Mouse (Mus musculus): ENCODE results near the gene Tex26. TPM values are rescaled to one million over a fixed set of nuclear protein-coding genes. Genes with fewer than 3 reads are reported as not detected.
A peak's percentile ranks its signal among the peaks of the same experiment; 100 is the strongest.

Gene Tex26
- polyA plus RNA-seq, 1 experiment, result not detected

DNA sequence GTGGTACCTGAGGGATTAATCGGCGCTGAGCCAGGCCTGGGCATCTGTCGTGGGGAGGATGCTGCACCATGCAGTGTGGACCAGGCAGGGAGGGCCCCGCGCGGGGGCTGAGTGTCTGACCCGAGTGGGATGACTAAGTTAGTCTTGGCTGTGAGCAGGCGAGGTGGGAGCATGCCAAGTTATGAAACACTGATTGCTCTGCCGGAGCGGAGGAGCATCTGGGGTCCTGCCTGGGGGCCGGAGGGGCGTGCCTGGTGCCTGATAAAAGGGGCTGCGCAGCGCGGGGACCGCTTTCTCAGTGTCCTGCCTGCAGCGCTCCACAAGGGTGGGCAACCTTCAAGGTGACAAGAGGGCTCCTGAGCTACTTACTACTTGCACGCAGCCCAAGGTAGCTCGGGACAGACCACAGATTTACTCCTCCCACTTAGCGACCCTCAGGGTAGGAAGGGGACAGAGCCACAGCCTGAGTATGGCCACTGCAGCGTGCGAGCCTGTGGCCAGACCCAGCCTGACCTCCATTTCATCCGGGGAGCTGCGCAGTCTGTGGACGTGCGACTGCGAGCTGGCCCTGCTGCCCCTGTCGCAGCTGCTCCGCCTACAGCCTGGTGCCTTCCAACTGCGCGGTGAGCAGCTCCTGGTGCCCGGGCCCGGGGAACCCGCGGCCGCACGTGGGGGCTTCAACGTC, 27.8 kb upstream of the Tex26 start, which contains the start of gene Medag:
Gene Medag, plus strand, starts transcription at position 241 of the 685 bp plus-strand sequence.
- TF ChIP-seq GATA1 (IDR thresholded peaks at IDR 0.05; ENCODE audit: borderline replicate concordance, low read length) (no peak), FLI1 (IDR thresholded peaks at IDR 0.05; ENCODE audit: low read length) (no peak)
- Histone ChIP-seq H3K4me3 (replicated peaks) (no peak within 1 kb of the TSS), H3K9me3 (peaks cover 12% of the 10 kb centered on the region), H3K36me3 (replicated peaks; ENCODE audit: low read length) (no peaks in the 10 kb centered on the region), H3K4me1 (peaks cover 51% of the 10 kb centered on the region), H3K27me3 (replicated peaks) (peaks cover 13% of the 10 kb centered on the region)

GRCm38 (mm10) chr5:149412194-149412575, 27.3 kb upstream of the Tex26 start:
- no peak for TF ChIP-seq GATA1 (IDR thresholded peaks at IDR 0.05; ENCODE audit: borderline replicate concordance, low read length)
- TF ChIP-seq FLI1 (IDR thresholded peaks at IDR 0.05; ENCODE audit: low read length), result no peak
- Histone ChIP-seq H3K27me3 (replicated peaks) (peaks cover 13% of the 10 kb centered on the region), H3K9me3 (peaks cover 7% of the 10 kb centered on the region), H3K4me3 (replicated peaks) (no peak overlapping the region), H3K4me1 (peaks cover 56% of the 10 kb centered on the region), H3K36me3 (replicated peaks; ENCODE audit: low read length) (no peaks in the 10 kb centered on the region)

DNA sequence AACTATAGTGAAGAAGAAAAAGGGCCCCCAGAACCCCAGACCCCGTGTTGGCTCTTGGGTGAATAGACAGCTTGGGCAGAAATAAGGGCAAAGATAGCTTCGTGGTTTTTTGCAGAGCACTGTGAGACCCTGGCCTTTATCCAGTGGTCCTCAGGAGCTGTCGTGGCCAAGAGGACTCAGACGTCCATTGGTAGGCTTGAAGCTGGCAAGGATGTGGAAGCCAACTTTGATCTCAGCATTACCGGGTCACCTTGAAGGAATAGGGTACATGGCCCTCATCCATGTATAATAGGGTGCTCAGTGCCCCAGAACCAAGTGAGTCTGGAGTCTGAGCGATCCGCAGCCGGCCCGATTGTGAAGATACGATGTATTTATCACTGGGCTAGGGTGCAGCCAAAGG, 26.8 kb upstream of the Tex26 start:
- peaks cover 2% of the 10 kb centered on the region for H3K9me3 ChIP-seq
- H3K36me3 ChIP-seq (replicated peaks; ENCODE audit: low read length), result no peaks in the 10 kb centered on the region
- peaks cover 59% of the 10 kb centered on the region for H3K4me1 ChIP-seq
- no peak overlapping the region for H3K4me3 ChIP-seq (replicated peaks)
- TF ChIP-seq GATA1 (IDR thresholded peaks at IDR 0.05; ENCODE audit: borderline replicate concordance, low read length), result no peak
- TF ChIP-seq FLI1 (IDR thresholded peaks at IDR 0.05; ENCODE audit: low read length), result no peak
- H3K27me3 ChIP-seq (replicated peaks), result peaks cover 13% of the 10 kb centered on the region

GRCm38 (mm10) chr5:149414369-149415167, 24.9 kb upstream of the Tex26 start:
- no peak for TF ChIP-seq FLI1 (IDR thresholded peaks at IDR 0.05; ENCODE audit: low read length)
- TF ChIP-seq GATA1 (IDR thresholded peaks at IDR 0.05; ENCODE audit: borderline replicate concordance, low read length), result no peak
- Histone ChIP-seq H3K4me1 (peaks cover 61% of the 10 kb centered on the region), H3K9me3 (no peaks in the 10 kb centered on the region)

GRCm38 (mm10) chr5:149417381-149417780, 22.1 kb upstream of the Tex26 start:
- Histone ChIP-seq H3K36me3 (replicated peaks; ENCODE audit: low read length) (no peaks in the 10 kb centered on the region), H3K9me3 (no peaks in the 10 kb centered on the region), H3K27me3 (replicated peaks) (peaks cover 3% of the 10 kb centered on the region), H3K4me3 (replicated peaks) (no peak overlapping the region), H3K4me1 (peaks cover 60% of the 10 kb centered on the region)
- TF ChIP-seq GATA1 (IDR thresholded peaks at IDR 0.05; ENCODE audit: borderline replicate concordance, low read length) (no peak), FLI1 (IDR thresholded peaks at IDR 0.05; ENCODE audit: low read length) (no peak)

More at GRCm38 (mm10) chr5:149414369-149415167, 24.9 kb upstream of the Tex26 start:
- H3K27me3 ChIP-seq (replicated peaks), result peaks cover 13% of the 10 kb centered on the region
- no peaks in the 10 kb centered on the region for H3K36me3 ChIP-seq (replicated peaks; ENCODE audit: low read length)
- no peak overlapping the region for H3K4me3 ChIP-seq (replicated peaks)

GRCm38 (mm10) chr5:149426525-149426924, 12.9 kb upstream of the Tex26 start:
- H3K36me3 ChIP-seq (replicated peaks; ENCODE audit: low read length), result no peaks in the 10 kb centered on the region
- TF ChIP-seq FLI1 (IDR thresholded peaks at IDR 0.05; ENCODE audit: low read length) (no peak), GATA1 (IDR thresholded peaks at IDR 0.05; ENCODE audit: borderline replicate concordance, low read length) (no peak)
- no peaks in the 10 kb centered on the region for H3K27me3 ChIP-seq (replicated peaks)
- H3K4me1 ChIP-seq, result peaks cover 37% of the 10 kb centered on the region
- H3K9me3 ChIP-seq, result no peaks in the 10 kb centered on the region
- no peak overlapping the region for H3K4me3 ChIP-seq (replicated peaks)

DNA sequence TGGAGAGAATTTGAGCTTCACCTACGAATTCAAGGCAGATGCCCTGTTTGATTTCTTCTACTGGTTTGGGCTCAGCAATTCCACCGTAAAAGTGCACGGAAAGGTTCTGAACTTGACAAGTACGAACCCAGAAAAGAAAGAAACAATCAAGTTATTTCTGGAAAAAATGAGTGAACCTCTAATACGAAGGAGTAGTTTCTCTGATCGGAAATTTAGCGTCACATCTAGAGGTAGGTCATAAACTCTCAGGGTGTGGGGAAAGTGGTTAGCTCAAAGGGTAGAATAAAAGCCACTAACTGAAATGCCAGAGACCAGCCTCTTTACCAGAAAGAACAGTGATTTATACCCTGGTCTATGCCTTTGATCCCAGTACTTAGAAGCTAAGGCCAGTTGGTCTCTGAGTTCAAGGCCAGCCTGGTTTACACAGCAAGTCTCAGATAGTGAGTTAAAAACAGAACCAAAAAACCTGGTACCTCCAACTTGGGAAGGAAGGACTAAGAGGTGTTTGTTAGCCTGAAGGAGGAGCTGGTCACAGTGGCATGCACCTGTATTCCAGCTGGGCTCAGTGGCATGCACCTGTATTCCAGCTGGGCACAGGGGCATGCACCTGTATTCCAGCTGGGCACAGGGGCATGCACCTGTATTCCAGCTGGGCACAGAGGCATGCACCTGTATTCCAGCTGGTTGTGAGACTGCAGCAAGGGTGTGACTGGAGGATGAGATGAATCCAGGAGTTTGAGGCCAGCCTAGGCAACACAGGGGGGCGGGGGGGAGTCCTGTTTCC, 12.0 kb upstream of the Tex26 start:
- no peak for TF ChIP-seq FLI1 (IDR thresholded peaks at IDR 0.05; ENCODE audit: low read length)
- no peak for TF ChIP-seq GATA1 (IDR thresholded peaks at IDR 0.05; ENCODE audit: borderline replicate concordance, low read length)
- Histone ChIP-seq H3K9me3 (no peaks in the 10 kb centered on the region), H3K4me3 (replicated peaks) (peak overlapping the region; percentile 60), H3K36me3 (replicated peaks; ENCODE audit: low read length) (no peaks in the 10 kb centered on the region), H3K4me1 (peaks cover 34% of the 10 kb centered on the region), H3K27me3 (replicated peaks) (no peaks in the 10 kb centered on the region)

- TF ChIP-seq FLI1 (IDR thresholded peaks at IDR 0.05; ENCODE audit: low read length) (no peak), GATA1 (IDR thresholded peaks at IDR 0.05; ENCODE audit: borderline replicate concordance, low read length) (no peak)
- peaks cover 34% of the 10 kb centered on the region for H3K4me1 ChIP-seq
- no peaks in the 10 kb centered on the region for H3K9me3 ChIP-seq
- H3K27me3 ChIP-seq (replicated peaks), result no peaks in the 10 kb centered on the region
- no peaks in the 10 kb centered on the region for H3K36me3 ChIP-seq (replicated peaks; ENCODE audit: low read length)
- peak overlapping the region; percentile 84 for H3K4me3 ChIP-seq (replicated peaks)
Measured at GRCm38 (mm10) chr5:149428347-149428746, 11.1 kb upstream of the Tex26 start.

DNA sequence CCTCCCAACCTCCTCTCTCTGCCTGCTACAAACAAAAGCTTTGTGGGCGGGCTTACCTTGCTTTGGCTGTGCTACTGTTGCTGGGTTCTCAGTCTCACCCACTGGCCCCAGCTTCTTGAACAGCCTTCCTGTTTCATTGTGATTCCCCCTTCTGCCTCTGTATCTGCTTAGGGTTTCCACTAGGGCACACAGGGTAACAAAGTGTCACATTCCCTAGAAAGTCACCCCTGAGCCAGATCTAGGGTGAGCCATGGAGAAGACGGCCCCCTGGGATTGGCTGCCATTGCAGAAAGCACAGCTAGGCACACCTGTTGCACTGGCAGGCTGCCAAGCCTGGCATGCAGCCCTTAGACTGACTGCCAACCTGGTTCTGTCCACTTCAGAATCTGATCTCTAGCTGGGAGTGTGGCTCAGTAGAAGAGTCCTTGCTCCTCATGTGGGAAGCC, 10.6 kb upstream of the Tex26 start:
- H3K9me3 ChIP-seq, result no peaks in the 10 kb centered on the region
- no peaks in the 10 kb centered on the region for H3K27me3 ChIP-seq (replicated peaks)
- no peak for TF ChIP-seq GATA1 (IDR thresholded peaks at IDR 0.05; ENCODE audit: borderline replicate concordance, low read length)
- TF ChIP-seq FLI1 (IDR thresholded peaks at IDR 0.05; ENCODE audit: low read length), result no peak
- H3K36me3 ChIP-seq (replicated peaks; ENCODE audit: low read length), result no peaks in the 10 kb centered on the region
- peak overlapping the region; percentile 42 for H3K4me3 ChIP-seq (replicated peaks)
- peaks cover 37% of the 10 kb centered on the region for H3K4me1 ChIP-seq

Measured in megakaryocyte, embryonic 14.5 days (primary cell).